Mouse (Mus musculus) brain, embryonic 14.5 days (tissue): Measurements from ENCODE around the gene Sgpl1.

Experiments
- CTCF ChIP-seq: fragments of 200-500 bp; IDR thresholded peaks from 2 replicates; pipeline ENCODE4 v1.5.1; 2012; ENCODE audit warnings: inconsistent platforms, mild to moderate bottlenecking, moderate library complexity, borderline replicate concordance; ENCODE audit not compliant: insufficient read depth, insufficient read length; ENCODE audit errors: extremely low read depth
- POLR2A ChIP-seq: fragments of 200-500 bp; IDR thresholded peaks from 2 replicates; pipeline ENCODE4 v1.6.1; 2012; ENCODE audit warnings: mild to moderate bottlenecking, inconsistent platforms, borderline replicate concordance; ENCODE audit not compliant: poor library complexity, insufficient read depth, insufficient read length, severe bottlenecking; ENCODE audit errors: extremely low read depth

DNA sequence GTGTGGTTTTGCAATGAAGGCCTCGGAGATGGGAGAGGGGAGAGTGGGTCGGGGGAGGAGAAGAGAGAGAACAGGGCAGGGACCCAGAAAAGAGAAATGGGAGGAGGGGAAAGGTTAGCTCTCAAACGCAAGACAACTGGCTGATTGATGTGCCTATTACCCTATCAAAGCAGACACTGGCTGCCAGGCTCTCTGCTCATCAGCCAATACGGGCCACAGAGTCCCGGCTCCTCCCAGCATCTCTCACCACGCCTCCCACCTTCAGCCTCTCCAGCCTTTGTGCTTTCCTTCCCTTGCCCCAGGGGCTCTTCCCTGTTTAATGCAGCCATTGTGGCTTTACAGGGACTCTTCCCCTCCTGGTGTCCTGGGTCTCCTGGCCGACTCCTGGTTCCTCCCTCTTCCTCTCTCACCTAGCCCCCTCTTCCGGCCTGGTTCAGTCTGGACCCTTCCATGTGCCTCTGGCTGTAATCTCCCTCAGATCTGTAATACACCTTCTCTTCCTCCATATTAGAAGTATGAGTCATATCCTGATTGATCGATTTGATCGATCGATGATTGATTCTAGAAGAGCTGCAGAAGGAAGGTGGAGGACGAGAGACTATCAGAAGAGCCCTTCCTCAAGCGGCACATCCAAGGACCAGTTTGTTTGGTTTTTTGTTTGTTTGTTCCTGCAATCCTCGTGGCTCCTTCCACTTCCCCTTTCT lies 67.1 kb downstream of the Sgpl1 start:
- TF ChIP-seq CTCF, result no peak
- no peak for TF ChIP-seq POLR2A
